Mouse (Mus musculus) urinary bladder, postnatal 14 days (tissue): Measurements from ENCODE around the gene Csnk1d.
A peak's percentile ranks its signal among the peaks of the same experiment; 100 is the strongest.

Experiments used
- DNase-seq: peaks from one replicate; pipeline ENCODE4 v3.0.0; 2021; ENCODE audit warnings: low spot score

The Csnk1d gene

DNA sequence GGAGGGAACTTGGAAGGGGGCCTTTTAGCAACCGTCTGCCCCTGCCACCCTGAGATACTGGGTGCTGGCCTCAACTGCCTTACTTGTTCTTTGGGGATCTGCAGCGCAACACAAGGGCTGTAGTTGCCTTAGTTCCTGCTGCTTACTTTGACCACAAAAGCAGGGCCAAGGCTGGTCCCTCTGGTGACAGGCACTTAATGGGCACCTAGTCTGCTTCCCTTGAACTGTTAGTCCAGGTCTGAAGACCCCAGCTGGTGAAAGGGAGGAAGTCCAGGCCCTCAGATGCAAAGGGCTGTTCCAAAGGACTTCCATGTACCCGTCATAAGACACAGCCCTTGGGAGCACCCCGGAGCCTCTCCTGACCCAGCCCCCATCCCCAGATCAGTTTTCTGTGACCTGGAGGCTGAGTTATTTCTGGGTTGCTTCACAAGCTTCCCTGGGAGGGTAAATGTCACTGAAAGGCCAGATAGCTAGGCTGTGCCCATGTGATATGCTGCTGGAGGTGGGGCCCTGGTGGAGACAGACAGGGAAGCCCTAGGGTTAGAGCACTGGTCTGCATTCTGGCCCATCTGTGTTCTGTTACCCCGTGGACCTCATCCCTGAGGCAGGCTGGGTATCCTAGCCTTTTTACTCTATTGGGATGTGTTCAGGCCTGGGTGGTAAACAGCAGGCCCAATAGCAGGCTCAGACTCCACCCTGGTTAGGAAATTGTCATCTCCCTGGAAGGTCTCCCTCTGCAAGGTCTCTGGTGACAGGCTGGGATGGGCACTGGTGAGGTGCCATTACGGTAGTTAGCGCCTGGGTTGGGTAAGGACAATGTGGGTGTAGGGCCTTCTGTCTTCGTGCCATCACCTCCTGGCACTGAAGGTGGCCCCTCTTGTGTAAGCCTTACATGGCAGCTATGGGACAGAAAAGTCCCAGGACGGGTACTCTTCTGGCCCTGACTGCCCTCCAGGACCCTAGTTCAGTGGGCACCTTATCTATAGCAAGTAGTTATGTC is 39.1 kb downstream of the Csnk1d start:
- DNase-seq: no peak

DNA sequence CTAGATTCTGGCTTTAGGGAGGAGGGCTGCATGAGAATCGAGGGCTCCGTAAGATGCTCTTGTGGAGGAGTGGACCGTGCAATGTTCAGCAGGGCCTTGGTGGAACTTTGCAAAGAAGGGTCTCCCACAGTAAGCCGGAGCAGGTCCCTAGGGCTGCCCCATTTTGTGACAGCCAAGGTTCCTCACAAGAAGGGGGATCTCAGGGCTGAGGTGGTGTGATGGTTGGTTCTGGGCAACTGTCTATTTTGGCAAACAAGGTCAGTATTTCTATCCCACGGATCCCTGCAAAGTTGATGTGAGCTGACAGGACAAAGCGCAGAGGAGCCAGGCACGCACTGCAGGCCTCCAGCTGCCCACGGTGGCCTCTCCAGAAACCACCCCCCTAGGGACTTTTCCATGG is 39.9 kb downstream of the Csnk1d start:
- DNase-seq: no peak

DNA sequence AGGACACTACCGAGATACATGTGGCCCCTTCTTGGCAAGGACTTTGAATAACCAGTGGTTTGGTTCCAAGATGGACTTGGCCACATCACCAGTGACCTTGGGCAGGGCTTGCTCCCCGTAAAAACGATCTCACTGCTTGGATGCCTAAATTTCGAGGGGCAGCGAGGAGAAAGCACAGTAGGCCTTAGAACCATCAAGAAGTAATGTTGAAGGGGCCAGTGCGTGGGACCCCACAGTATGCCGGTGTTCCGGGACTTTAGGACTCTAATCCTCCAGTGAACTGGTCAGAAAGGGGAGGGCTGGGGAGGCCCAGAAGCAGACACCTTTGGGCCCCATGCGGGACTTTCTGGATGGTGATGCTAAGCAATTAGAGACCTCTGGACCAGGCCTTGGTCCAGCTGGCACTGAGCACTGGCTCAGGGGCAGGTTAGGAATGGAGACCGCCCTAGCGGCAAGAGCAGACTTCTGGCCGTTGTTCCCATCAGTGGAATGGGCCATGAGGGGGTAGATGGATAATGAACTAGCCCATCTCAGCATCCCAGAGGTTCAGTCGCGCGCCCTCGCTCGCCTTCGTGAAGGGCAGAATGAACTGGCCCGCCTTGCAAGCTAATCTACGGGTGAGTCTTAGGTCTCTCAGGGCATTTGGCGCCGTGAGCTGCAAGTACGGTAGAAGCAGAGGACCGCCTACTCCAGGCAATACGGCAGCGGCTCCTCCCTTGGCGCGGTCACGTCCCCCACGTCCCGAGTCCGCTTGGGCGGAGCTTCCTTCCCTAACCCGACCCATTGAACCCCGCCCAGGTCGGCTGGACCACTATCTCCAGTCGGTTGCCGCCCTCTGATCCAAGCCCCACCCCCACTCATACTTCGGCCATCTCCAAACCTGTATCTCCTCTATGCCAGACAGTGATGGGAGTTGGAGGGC is 40.6 kb downstream of the Csnk1d start:
- DNase-seq: peak; percentile 91

DNA sequence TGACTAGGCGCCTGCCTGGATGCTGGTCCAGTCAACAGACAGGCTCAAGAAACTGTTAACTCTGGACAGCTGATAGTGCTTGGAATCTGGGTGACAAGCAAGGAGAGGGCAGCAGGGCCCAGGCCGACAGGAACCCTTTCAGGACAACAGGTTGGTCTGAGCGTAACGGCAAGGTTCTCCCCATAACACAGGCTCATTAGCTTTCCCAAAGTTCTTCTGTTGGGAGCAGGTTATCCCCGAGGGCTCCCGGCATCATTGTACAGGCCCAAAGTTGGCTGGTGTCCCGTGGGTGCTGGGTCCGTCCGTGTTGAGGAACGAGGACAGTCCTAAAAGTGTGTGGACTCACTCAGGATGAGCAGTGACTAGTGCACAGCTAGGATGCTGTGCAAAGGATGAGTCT is 41.3 kb downstream of the Csnk1d start:
- no peak for DNase-seq

DNA sequence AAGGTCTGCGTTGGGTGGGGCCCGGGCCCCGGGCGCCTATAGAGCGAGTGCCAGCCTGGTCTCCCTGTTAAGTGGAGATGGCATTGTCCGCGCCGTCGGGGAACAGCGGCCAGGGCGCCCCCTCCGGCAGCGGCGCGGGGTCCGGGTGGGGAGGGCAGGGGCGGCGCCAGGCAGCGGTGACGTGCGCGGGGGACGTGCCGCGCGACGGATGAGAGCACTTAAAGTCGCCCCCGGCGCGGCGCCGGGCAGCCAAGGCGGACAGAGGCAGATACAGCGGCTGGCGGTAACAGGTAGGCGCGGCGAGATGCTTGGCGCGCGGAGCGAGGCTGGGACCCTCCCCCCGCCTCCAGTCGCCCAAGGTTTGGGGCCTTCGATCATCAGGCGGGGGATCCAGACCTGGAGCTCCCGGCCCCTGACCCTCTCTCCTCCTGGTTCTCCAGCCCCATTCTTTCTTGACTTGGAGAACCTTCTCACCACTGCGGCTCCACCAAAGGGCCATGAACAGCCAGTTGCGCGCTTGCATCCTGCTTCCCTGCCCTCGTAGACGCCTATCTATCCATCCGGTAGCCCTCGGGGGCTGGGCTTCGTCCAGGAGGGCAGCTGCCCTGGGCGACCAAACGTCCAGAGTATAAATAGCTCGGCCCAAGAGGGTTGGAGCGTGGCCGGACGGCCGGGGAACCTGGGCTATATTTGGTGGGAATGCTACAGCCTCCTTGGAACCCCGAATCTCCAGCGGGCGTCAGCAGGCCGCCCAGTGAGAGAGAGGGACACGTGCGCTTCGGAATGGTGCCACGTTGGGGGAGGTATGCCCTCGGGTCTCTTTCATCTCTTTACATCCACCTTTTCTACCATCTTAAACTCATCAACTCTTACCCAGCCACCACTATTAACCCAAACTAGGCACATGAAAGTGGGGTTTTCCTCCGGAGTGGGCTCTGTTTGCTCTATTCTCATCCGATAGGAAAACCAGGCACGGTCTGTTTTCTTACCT is 42.0 kb downstream of the Csnk1d start:
- DNase-seq: peak; percentile 54

DNA sequence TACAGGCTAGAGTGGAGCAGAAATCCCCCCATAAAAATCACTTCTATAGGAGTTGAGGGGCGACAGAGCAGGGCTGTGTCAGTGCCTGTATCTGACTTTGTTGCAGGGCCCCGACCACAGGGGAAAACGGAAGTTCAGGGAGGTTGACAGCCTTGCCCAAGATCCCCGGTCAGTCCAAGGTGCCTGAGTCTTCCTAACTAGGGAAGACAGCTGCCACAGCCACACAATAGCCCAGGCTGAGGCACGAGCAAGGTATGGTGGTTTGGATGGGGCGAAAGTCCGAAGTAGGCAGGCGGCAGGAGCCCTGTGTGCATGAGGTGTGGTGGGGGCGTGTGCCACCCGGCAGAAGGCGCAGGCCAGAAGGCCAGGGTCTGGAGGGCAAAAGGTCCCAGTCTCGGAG is 42.8 kb downstream of the Csnk1d start, which contains the start of gene Slc16a3:
Gene Slc16a3 (plus strand): TSS at position 153 of the 400 bp plus-strand sequence.
- DNase-seq: no peak

DNA sequence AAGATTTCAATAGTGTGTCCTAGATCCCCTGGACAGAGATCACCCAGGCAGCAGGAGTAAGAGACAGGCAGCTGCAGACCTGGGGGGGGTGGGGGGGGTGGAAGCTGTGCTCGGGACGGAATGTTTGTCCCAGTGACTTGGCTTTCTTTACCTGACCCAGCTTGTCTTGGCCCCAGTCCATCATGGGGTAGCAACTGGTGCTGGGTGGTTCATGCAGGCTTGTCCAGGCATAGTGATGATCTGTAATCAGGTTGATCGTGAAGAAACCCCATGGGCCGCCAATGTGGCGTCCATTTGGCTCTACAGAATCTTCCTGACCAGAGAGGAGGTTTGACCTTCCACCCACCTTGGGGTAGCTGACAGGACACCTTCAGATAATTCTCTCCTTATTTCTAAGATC is 45.2 kb downstream of the Csnk1d start:
- DNase-seq: peak; percentile 79

DNA sequence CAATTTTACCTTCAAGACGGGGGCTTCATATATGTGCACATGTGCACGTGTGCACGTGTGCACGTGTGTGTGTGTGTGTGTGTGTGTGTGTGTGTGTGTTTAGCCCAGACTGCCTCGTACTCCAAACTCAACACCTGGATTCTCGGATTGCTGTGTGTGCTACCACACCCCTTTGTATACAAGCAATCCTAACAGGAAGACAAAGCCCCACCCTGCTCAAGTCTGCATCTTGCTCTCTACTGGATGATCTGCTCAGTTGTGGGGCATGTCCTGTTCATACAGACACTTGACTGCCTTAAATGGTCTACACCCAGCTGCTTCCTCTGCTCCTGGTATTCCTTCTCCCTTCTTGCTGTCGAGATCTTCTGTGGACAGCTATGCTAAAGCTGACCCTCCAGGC is 45.9 kb downstream of the Csnk1d start:
- no peak for DNase-seq

DNA sequence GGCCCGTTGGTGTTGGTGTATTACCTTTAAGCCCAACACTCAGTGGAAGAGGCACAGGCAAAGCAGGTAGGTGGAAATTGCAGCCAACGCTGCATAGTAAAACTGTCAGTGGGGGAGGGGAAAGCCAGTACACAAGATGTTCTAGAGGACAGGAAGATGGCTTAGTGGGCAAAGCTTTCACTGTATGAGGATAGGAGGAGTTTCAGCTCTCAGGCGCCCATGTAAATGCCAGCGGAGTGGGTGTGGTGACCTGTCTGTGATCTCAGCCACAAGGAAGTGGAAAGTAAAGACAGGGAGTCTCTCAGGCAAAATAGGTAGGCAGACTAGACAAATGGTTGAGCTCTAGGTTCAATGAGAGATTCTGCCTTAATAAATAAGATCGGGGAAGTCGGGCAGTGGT is 50.2 kb downstream of the Csnk1d start:
- no peak for DNase-seq

DNA sequence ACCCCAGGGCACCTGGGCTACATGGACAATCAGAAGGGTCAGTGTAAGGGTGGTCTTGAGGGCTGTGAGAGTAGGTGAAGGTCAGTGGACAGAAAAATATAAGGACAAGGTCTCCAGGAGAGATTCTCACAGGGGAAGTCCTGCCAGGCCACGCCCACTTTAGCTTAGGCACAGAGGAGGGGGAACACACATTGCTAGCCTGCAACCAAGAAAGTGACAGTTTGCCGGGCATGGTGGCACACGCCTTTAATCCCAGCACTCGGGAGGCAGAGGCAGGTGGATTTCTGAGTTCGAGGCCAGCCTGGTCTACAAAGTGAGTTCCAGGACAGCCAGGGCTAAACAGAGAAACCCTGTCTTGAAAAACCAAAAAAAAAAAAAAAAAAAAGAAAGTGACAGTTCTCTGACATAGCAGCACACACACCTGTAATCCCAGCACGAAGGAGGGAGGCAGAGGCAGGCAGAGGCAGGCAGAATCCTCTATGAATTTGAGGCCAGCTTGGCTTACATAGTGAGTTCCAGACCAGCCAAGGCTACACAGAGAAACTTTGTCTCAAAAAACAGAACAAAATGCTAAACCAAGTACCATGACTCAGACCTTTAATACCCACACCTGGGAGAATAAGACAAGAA is 51.3 kb downstream of the Csnk1d start:
- DNase-seq: no peak

DNA sequence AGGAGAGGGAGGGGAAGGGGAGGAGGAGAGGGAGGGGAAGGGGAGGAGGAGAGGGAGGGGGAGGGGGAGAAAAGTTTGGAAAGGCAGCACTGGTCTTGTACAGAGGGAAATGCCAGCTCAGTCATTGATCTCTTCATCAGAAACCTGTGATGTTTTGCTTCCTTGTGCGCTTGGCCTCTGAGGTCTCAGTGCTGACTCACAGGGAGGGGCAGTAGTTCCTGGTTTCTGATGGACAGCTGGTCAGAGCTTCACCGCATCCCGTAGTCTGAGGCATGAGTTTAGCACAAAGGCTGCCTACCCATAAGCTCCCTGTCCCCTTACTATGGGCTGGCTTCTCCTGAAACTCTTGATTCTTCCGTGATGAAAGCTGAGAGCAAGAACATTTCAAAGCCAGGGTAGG is 52.3 kb downstream of the Csnk1d start:
- DNase-seq: peak; percentile 52

DNA sequence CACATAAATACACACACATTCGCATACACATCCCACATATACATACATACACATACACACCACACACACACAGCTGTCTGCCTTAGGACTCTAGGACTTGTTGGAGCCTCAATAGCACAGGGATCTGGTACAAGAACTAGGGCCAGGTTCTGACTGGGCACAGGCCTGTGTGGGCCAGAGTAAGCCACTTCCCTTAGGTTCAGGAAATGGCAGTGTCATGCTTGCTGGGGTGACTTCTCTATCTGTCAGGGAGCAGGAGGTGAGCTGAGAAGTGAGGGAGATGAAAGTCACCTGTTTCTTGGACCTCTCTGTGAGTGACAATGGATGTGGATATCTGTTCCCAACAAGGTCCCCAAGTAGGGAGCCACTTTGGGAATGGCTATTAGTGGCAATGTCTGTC is 53.2 kb downstream of the Csnk1d start:
- no peak for DNase-seq

DNA sequence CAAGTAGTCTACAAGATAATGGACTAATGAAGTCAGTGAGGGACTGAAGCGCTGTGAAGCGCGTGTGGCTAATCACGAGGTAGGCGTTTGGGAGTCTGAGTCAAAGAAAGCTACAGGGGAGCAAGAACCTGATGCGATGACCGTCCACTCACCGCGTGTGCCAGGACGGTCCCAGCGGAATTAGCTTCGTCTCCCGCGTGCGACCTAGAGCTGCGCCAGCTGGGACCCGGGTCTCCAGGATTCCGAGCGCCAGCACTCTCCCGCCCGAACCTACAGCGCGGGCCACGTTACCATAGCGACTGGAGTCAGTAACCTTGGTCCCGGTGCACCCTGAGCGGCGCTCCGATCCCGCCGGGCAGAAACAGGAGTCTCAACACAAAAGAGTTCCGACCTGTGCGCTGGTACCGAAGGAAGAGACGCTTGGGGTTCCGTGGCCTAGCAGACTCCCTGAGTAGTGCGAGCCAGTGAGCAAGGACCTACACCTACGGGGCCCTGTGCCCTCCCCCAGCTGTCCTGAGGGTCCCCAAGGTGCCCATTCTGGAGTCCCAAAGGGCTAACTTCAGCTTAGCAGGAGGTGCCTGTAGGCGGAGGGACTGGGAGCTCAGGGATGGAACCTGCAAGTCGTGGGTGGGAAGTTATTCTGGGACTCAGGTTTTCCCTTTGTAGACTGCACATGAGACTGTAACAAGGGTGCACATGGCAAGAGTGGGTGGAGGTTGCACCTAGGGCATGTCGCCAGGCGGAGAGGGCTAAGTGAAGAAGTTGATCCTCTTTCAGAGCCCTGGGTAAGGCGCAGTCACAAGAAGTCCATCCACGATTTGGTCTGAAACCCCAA is 58.3 kb downstream of the Csnk1d start, which contains the start of gene Ccdc57:
Gene Ccdc57 (minus strand): TSS at position 309 of the 835 bp plus-strand sequence.
- peak; percentile 88 for DNase-seq

DNA sequence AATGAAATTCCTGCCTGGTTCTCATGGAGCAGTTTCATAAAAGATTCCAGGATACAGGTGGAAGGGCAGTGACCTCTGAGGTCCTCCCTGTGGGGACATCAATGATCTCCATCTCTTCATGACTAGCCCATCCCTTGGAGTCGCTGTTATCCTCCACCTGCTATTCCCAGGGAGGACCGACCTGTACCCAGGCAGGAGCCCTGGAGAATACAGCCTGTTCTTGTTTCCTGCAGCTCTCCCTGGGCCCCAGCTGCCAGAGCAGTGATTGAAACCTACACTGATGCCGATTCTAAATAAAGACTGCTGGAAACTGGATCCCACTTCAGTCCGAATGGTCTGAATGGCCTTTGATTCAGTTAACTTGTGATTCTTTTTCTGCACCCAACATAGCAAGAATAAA is 59.7 kb downstream of the Csnk1d start:
- no peak for DNase-seq

DNA sequence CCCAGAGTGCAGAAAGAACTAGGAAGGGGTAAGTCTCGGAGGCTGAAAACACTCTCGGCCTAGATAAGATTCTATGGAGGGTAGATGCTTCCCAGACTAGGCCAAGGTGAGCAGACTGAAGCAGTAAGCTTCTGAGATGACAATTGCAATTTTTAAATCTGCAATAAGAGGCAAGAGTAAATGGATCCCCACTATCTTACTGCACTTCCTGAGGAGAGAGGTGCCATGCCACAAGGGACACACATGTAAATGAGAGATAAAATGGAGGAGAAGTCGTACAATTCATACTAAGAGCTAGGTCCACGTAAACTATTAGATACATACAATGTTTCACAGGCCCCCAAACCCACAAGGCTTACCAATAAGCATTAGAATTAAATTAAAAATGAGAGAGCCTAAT is 62.7 kb downstream of the Csnk1d start:
- no peak for DNase-seq

DNA sequence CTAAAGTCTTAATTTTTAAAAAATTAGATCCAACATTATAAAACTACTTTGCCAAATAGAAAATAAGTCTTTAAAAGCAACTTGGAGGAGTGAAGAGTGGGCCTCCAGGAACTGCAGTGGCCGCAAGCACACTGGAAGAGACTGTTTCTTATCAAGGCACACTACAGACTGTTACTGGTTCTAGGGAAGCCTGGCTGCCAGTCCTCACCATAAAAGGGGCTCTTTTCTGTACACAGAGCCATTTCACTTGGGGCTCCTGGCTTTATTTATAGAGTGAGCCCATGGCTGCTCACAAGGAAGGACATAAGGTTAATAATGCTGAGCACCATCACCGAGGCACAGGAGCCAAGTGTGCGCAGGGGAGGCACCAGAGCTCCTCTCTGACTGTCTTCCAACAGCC is 68.6 kb downstream of the Csnk1d start:
- DNase-seq: no peak

DNA sequence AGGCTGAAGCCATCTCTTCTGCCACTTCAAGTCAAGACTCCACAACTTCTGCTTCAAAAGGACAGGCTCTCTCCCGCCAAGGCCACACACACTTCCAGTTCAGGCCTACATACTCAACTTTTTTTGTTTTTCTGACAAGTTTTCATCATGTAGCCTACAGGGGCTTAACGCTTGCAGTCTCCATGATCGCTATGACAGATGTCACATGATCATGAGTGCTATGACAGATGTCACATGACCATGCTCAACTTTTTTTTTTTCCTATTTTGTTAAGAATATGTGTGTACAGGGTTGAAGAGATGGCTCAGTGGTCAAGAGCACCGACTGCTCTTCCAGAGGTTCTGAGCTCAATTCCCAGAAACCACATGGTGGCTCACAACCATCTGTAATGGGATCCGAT is 73.4 kb downstream of the Csnk1d start:
- DNase-seq: no peak

DNA sequence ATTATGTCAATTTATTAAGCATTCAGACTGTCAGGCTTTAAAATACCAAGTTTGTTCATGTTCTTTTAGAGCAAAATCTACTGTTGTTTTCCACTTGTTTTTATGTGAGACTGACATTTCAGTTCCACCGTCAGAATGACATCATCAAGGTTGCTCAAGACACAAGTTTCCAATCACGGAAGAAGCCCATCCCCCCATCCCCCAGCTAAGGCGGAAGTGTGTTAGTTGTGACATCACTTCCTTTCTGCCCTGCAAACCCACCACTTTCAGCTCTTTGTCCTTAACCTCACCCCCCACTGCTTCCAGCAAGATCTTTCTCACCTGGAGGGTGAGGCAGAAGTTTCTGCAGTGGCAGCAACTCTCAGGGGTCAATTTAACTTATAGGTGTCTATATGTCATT is 74.7 kb downstream of the Csnk1d start:
- no peak for DNase-seq

DNA sequence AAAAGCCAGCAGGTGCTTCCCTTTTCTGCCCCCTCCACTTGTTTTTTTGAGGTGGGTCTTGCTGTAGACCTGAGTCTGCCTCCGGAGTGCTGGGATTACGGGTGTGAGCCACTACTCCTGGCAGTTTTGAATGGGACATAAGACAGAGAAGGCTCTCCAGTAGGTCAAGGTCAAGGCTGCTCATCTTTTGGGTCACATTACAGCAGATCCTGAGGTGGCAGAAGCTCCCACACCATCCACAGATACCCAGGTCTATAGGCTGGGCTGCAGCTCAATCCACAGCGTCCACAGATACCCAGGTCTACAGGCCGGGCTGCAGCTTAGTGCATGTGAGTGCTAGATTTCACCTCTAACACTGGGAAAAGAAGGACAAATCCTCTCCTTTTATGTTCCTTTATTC is 77.3 kb downstream of the Csnk1d start:
- no peak for DNase-seq
